In the genomic region with DNA sequence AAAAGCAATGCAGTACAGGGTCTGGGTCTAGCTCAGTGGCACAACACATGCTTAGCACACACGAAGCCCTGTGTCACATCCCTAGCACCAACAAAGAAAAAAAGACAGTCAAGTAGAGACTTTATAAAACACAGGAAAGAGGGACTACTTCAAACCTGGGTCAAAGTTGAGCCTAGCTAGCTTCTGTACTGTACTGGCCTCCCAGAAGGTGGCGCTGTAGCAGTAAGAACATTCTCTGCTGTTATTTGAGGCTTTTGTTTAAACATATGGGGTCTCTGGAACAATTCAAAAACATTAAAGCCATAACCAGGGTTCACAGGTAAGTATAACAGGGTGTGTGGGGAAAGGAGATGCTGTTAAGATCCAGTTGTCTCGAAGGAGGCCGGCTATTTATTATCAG, we compare ENCODE assay signal across 8 mouse cellular contexts. TPM values are rescaled to one million over a fixed set of nuclear protein-coding genes. Genes with fewer than 3 reads are reported as not detected.
A peak's percentile ranks its signal among the peaks of the same experiment; 100 is the strongest.
DNase-seq lines count a peak whose midpoint lies in the region; ATAC-seq lines count a peak whose summit lies in the region.
"Had no signal": no experiment of that assay in that cellular context is flagged by ENCODE, and none has a peak within 500 bp of the region (broad histone marks: within the 10 kb centered on the region; RNA-seq: fewer than 3 reads in every experiment).

No protein-coding gene starts in this region.

- H3K9me3 ChIP-seq in hindbrain, embryonic 11.5 days (ENCODE audit: control insufficient read depth, low read length): no peaks in the 10 kb centered on the region
- no peaks in the 10 kb centered on the region for H3K9me3 ChIP-seq in hindbrain, embryonic 16.5 days (ENCODE audit: control insufficient read depth, low read length)

- H3K4me3 ChIP-seq in hindbrain, embryonic 11.5 days (ENCODE audit: low read depth, low read length): no peak overlapping the region
- H3K4me3 ChIP-seq in hindbrain, embryonic 16.5 days (ENCODE audit: low read length): no peak overlapping the region
- H3K4me3 ChIP-seq: erythroblast, embryonic 14.5 days had no signal

- H3K27ac ChIP-seq in hindbrain, embryonic 11.5 days (ENCODE audit: low read depth, low read length): no peak overlapping the region
- no peak overlapping the region for H3K27ac ChIP-seq in hindbrain, embryonic 16.5 days (ENCODE audit: low read depth, low read length)

- no peak overlapping the region for H3K4me2 ChIP-seq in hindbrain, embryonic 11.5 days (replicated peaks; ENCODE audit: low read depth, low read length)
- H3K4me2 ChIP-seq in hindbrain, embryonic 16.5 days (ENCODE audit: low read length): no peak overlapping the region

- peak; percentile 58 for DNase-seq in hindbrain, embryonic 11.5 days (ENCODE audit: low spot score)
- peak; percentile 49 for DNase-seq in 416B (ENCODE audit: low read depth)
- DNase-seq in ES-CJ7 (ENCODE audit: low read depth, low spot score): peak; percentile 22
- DNase-seq in cerebellum, postnatal 36 days: peak; percentile 46 to 52
- DNase-seq in frontal cortex, postnatal 10 days (ENCODE audit: low spot score in 2 of 2): no peak

- H3K27me3 ChIP-seq in hindbrain, embryonic 11.5 days (ENCODE audit: control insufficient read depth, insufficient read depth, low read length): no peaks in the 10 kb centered on the region
- H3K27me3 ChIP-seq in hindbrain, embryonic 16.5 days (replicated peaks; ENCODE audit: control insufficient read depth, insufficient read depth, low read length): no peaks in the 10 kb centered on the region

- no peaks in the 10 kb centered on the region for H3K4me1 ChIP-seq in hindbrain, embryonic 11.5 days (replicated peaks; ENCODE audit: control insufficient read depth, insufficient read depth, low read length)
- no peaks in the 10 kb centered on the region; the same call in 1 of the 2 replicates for H3K4me1 ChIP-seq in hindbrain, embryonic 16.5 days (ENCODE audit: control insufficient read depth, insufficient read depth, low read depth, low read length)

- ATAC-seq in hindbrain, embryonic 11.5 days (ENCODE audit: low FRiP score): no peak
- ATAC-seq in hindbrain, embryonic 16.5 days: no peak
- peak; percentile 47; the same call in 1 of the 2 replicates for ATAC-seq in megakaryocyte progenitor cell, adult 5-6 weeks (replicated peaks; ENCODE audit: poor library complexity)

- H3K9ac ChIP-seq in hindbrain, embryonic 11.5 days (ENCODE audit: low read depth, low read length): no peak overlapping the region
- no peak overlapping the region for H3K9ac ChIP-seq in hindbrain, embryonic 16.5 days (ENCODE audit: low read depth, low read length)

- 58% methylated on average over 4 of the region's 4 CpGs for WGBS in hindbrain, embryonic 11.5 days
- 63% methylated on average over 4 of the region's 4 CpGs for WGBS in hindbrain, embryonic 16.5 days

- no peaks in the 10 kb centered on the region for H3K36me3 ChIP-seq in hindbrain, embryonic 11.5 days (ENCODE audit: control insufficient read depth, insufficient read depth, low read length)
- H3K36me3 ChIP-seq in hindbrain, embryonic 16.5 days (ENCODE audit: control insufficient read depth, insufficient read depth, low read length): no peaks in the 10 kb centered on the region

RNA-seq across cellular contexts. Expression of a gene that starts 54.4 kb away (rescaled TPM):
- polyA plus RNA-seq in hindbrain, embryonic 11.5 days (2014; fragmentation: Nextera tagmentation; extraction: Ambion mirVana): 5.7 and 6.0 TPM in 2 replicates
- 5.1 and 7.6 TPM in 2 replicates for polyA plus RNA-seq in hindbrain, embryonic 16.5 days (2015; fragmentation: Nextera tagmentation; extraction: Ambion mirVana)
- total RNA-seq in megakaryocyte progenitor cell, adult 5-6 weeks (2015): not detected in 2 replicates
- 0.17 TPM in 1 of 2 replicates, not detected in the other for total RNA-seq in megakaryocyte progenitor cell, adult 5-6 weeks (2017)
- polyA plus RNA-seq: erythroblast, embryonic 14.5 days had no signal

RNA-seq across cellular contexts. Expression of a gene that starts 57.9 kb away (rescaled TPM):
- polyA plus RNA-seq in hindbrain, embryonic 11.5 days (2014; fragmentation: Nextera tagmentation; extraction: Ambion mirVana): 93.8 and 102 TPM in 2 replicates
- 43.0 and 43.3 TPM in 2 replicates for polyA plus RNA-seq in hindbrain, embryonic 16.5 days (2015; fragmentation: Nextera tagmentation; extraction: Ambion mirVana)
- total RNA-seq in megakaryocyte progenitor cell, adult 5-6 weeks (2015): 0.57 TPM in 1 of 2 replicates, not detected in the other
- 1.2 TPM in 1 of 2 replicates, not detected in the other for total RNA-seq in megakaryocyte progenitor cell, adult 5-6 weeks (2017)
- polyA plus RNA-seq: erythroblast, embryonic 14.5 days had no signal

Comparison
In these comparisons a context has a peak if more than half of its experiments do, and no peak if none do; other contexts are left out.
1. DNase-seq: peak in hindbrain, embryonic 11.5 days (single experiment), 416B (single experiment), ES-CJ7 (single experiment) and cerebellum, postnatal 36 days (2 of 2); none in frontal cortex, postnatal 10 days (0 of 2).